Mouse (Mus musculus) layer of hippocampus, adult 11-12 months (tissue): ENCODE measurements at regions not wholly inside any gene's neighbourhood (a gene's known extent, or its start where the extent isn't known, plus 50 kb on each side); places are given as distances from the start of the nearest gene placed in this dataset.
"Not testable (repeated sequence)": the region's sequence is repeated elsewhere in the genome, so short reads cannot be mapped to it uniquely, and the experiment has no call there.

Source experiments
- DNase-seq: peaks from one replicate; pipeline ENCODE4 v3.0.0; 2022; ENCODE audit warnings: low spot score

GRCm38 (mm10) chr9:51661911-51662310 lies 103.2 kb upstream of the Arhgap20 start:
- DNase-seq, result no peak

GRCm38 (mm10) chr9:51664353-51664752 lies 100.8 kb upstream of the Arhgap20 start:
- DNase-seq, result no peak

GRCm38 (mm10) chr9:51664876-51665275 lies 100.3 kb upstream of the Arhgap20 start:
- DNase-seq, result no peak

GRCm38 (mm10) chr9:51668976-51669375 lies 96.2 kb upstream of the Arhgap20 start:
- DNase-seq, result not testable (repeated sequence)

- DNase-seq, result no peak
Observed at GRCm38 (mm10) chr9:51670531-51670930, 94.6 kb upstream of the Arhgap20 start.

GRCm38 (mm10) chr9:51686536-51686935 lies 78.6 kb upstream of the Arhgap20 start:
- DNase-seq, result no peak

GRCm38 (mm10) chr9:51714326-51714725 lies 50.8 kb upstream of the Arhgap20 start:
- no peak for DNase-seq
